Mouse (Mus musculus) midbrain, postnatal 0 days (tissue): ENCODE data around the gene Kif2a. TPM values are rescaled to one million over a fixed set of nuclear protein-coding genes. Genes with fewer than 3 reads are reported as not detected.
"Not testable (repeated sequence)": the region's sequence is repeated elsewhere in the genome, so short reads cannot be mapped to it uniquely, and the experiment has no call there.

Experiments used
- ATAC-seq: fragments of 200-750 bp; cut with Nextera tagmentation; 2 replicates; pipeline ENCODE4 v1.8.0; 2017; ENCODE audit warnings: moderate number of reproducible peaks, mild to moderate bottlenecking, moderate TSS enrichment, moderate library complexity; ENCODE audit not compliant: low FRiP score
- DNase-seq: peaks from one replicate; pipeline ENCODE4 v3.0.0-alpha.2; 2015; ENCODE audit warnings: low spot score
- H3K27ac ChIP-seq: fragments of 300-500 bp; sonication (generic); 2 replicates; pipeline ENCODE4 v1.5.1; 2014; ENCODE audit warnings: low read depth, mild to moderate bottlenecking, low read length, mixed read lengths
- H3K27me3 ChIP-seq: fragments of 300-500 bp; sonication (generic); 2 replicates; pipeline ENCODE4 v1.6.1; 2014; ENCODE audit warnings: low read length, control low read depth, mixed read lengths; ENCODE audit not compliant: insufficient read depth
- H3K36me3 ChIP-seq: fragments of 300-500 bp; sonication (generic); 2 replicates; pipeline ENCODE4 v1.6.1; 2014; ENCODE audit warnings: low read length, control low read depth, mixed read lengths; ENCODE audit not compliant: insufficient read depth
- H3K4me1 ChIP-seq: fragments of 300-500 bp; sonication (generic); 2 replicates; pipeline ENCODE4 v1.6.1; 2014; ENCODE audit warnings: mild to moderate bottlenecking, control low read depth, antibody characterized with exemption, low read length, mixed read lengths; ENCODE audit not compliant: insufficient read depth
- H3K4me2 ChIP-seq: fragments of 300-500 bp; sonication (generic); 2 replicates; pipeline ENCODE4 v1.6.1; 2014; ENCODE audit warnings: low read depth, mild to moderate bottlenecking, low read length, mixed read lengths; ENCODE audit not compliant: poor library complexity, severe bottlenecking
- H3K4me3 ChIP-seq: fragments of 300-500 bp; sonication (generic); 2 replicates; pipeline ENCODE4 v1.5.1; 2014; ENCODE audit warnings: low read depth, mild to moderate bottlenecking, low read length, moderate library complexity
- H3K9ac ChIP-seq: fragments of 300-500 bp; sonication (generic); replicated peaks from 2 replicates; pipeline ENCODE4 v1.6.1; 2014; ENCODE audit warnings: mild to moderate bottlenecking, low read length, moderate library complexity, mixed read lengths; ENCODE audit not compliant: poor library complexity, severe bottlenecking
- H3K9me3 ChIP-seq: fragments of 300-500 bp; sonication (generic); 2 replicates; pipeline ENCODE4 v1.6.1; 2016; ENCODE audit warnings: low read length, control low read depth
- CTCF ChIP-seq: IDR thresholded peaks from 2 replicates; pipeline ENCODE4 v1.5.1; 2016; ENCODE audit warnings: antibody characterized with exemption, mild to moderate bottlenecking
- WGBS: fragments of 180-500 bp; shearing (Covaris S2); extraction: QIAGEN DNeasy Blood & Tissue Kit; methylation state at CpG from one replicate; pipeline ENCODE4 v1.1.7; 2014; 5-methylcytosine and 5-hydroxymethylcytosine counted together
- polyA plus RNA-seq: library from polyadenylated mRNA; unstranded; fragments of >200 nt; fragmentation: Nextera tagmentation; extraction: Ambion mirVana; gene quantifications from 2 replicates; pipeline ENCODE4 v1.2.1, GENCODE M21; 2015
- total RNA-seq: library from RNA; depleted of rRNA; stranded (reverse); fragments of >200 nt; gene quantifications from 2 replicates; pipeline ENCODE4 v1.2.3, GENCODE M21; 2014

Kif2a gene
- total and polyA plus RNA-seq, 2 experiments from 2014 or later: 44.4 to 97.3 TPM

- H3K27ac ChIP-seq: no peak overlapping the region
- H3K4me2 ChIP-seq: peak overlapping the region; percentile 70
- H3K27me3 ChIP-seq: no peaks in the 10 kb centered on the region
- WGBS: 21% methylated on average over 7 of the region's 7 CpGs
- H3K36me3 ChIP-seq: no peaks in the 10 kb centered on the region
- no peak for ATAC-seq
- H3K9ac ChIP-seq: peak overlapping the region; percentile 81; the same call in 1 of the 2 replicates
- H3K4me1 ChIP-seq: no peaks in the 10 kb centered on the region
- no peak for DNase-seq
- TF ChIP-seq CTCF: no peak
- H3K4me3 ChIP-seq: peak overlapping the region; percentile 98
- H3K9me3 ChIP-seq: no peaks in the 10 kb centered on the region
Measured at GRCm38 (mm10) chr13:106937138-106937472, 84.8 kb downstream of the Kif2a start.

- Histone ChIP-seq H3K9ac (peak within 1 kb of the TSS; percentile 81), H3K9me3 (no peaks in the 10 kb centered on the region), H3K27ac (peak within 1 kb of the TSS; percentile 84), H3K27me3 (no peaks in the 10 kb centered on the region), H3K36me3 (no peaks in the 10 kb centered on the region), H3K4me2 (peak within 1 kb of the TSS; percentile 70), H3K4me1 (no peaks in the 10 kb centered on the region), H3K4me3 (peak within 1 kb of the TSS; percentile 98)
- WGBS: under 1% methylated on average over 84 of the region's 84 CpGs
- no peak for TF ChIP-seq CTCF
- DNase-seq: peak; percentile 99
- ATAC-seq: peak; percentile 97
Measured at GRCm38 (mm10) chr13:106936256-106937137, 85.4 kb downstream of the Kif2a start, which contains the start of gene Ipo11. TSS of gene Ipo11 (minus strand) at chr13:106936958.

GRCm38 (mm10) chr13:106935871-106936255, 86.1 kb downstream of the Kif2a start:
- H3K36me3 ChIP-seq: no peaks in the 10 kb centered on the region
- no peaks in the 10 kb centered on the region for H3K4me1 ChIP-seq
- TF ChIP-seq CTCF: no peak
- peak overlapping the region; percentile 70 for H3K4me2 ChIP-seq
- H3K27me3 ChIP-seq: no peaks in the 10 kb centered on the region
- no peak for ATAC-seq
- H3K4me3 ChIP-seq: peak overlapping the region; percentile 98
- 8% methylated on average over 9 of the region's 9 CpGs for WGBS
- peak; percentile 9 for DNase-seq
- peak overlapping the region; percentile 81 for H3K9ac ChIP-seq
- no peaks in the 10 kb centered on the region for H3K9me3 ChIP-seq
- H3K27ac ChIP-seq: peak overlapping the region; percentile 84

GRCm38 (mm10) chr13:106929201-106929600, 92.7 kb downstream of the Kif2a start:
- no peak overlapping the region for H3K9ac ChIP-seq
- WGBS: 97% methylated on average over 2 of the region's 2 CpGs
- no peaks in the 10 kb centered on the region for H3K36me3 ChIP-seq
- H3K27ac ChIP-seq: no peak overlapping the region
- DNase-seq (no peak), ATAC-seq (no peak)
- H3K9me3 ChIP-seq: no peaks in the 10 kb centered on the region
- no peak for TF ChIP-seq CTCF
- no peaks in the 10 kb centered on the region for H3K4me1 ChIP-seq
- H3K27me3 ChIP-seq: no peaks in the 10 kb centered on the region
- no peak overlapping the region for H3K4me3 ChIP-seq
- H3K4me2 ChIP-seq: no peak overlapping the region

GRCm38 (mm10) chr13:106928296-106928695, 93.6 kb downstream of the Kif2a start:
- Histone ChIP-seq H3K27ac (no peak overlapping the region), H3K9me3 (no peaks in the 10 kb centered on the region), H3K27me3 (no peaks in the 10 kb centered on the region), H3K36me3 (no peaks in the 10 kb centered on the region), H3K4me3 (no peak overlapping the region), H3K4me1 (no peaks in the 10 kb centered on the region), H3K9ac (no peak overlapping the region), H3K4me2 (no peak overlapping the region)
- DNase-seq (no peak), ATAC-seq (no peak)
- 95% methylated on average over 4 of the region's 4 CpGs for WGBS
- no peak for TF ChIP-seq CTCF

GRCm38 (mm10) chr13:106925921-106926320, 96.0 kb downstream of the Kif2a start:
- H3K9me3 ChIP-seq, H3K36me3 ChIP-seq, H3K4me1 ChIP-seq, H3K4me3 ChIP-seq, H3K27me3 ChIP-seq, H3K9ac ChIP-seq, H3K4me2 ChIP-seq, DNase-seq, H3K27ac ChIP-seq, ATAC-seq: not testable (repeated sequence)
- WGBS: 93% methylated on average over 3 of the region's 3 CpGs
